Mouse (Mus musculus) CH12.LX (cell line): ENCODE results near the gene Sgms1. TPM values are rescaled to one million over a fixed set of nuclear protein-coding genes. Genes with fewer than 3 reads are reported as not detected.

ENCODE experiments used
- DNase-seq: peaks from one replicate; pipeline ENCODE4 v3.0.0-alpha.2; 2013; ENCODE audit errors: extremely low read depth
- H3K27ac ChIP-seq: 2 replicates; pipeline ENCODE4 v1.5.1; 2012; ENCODE audit warnings: low read depth, mild to moderate bottlenecking, control low read depth, moderate library complexity; ENCODE audit not compliant: insufficient read depth
- H3K27me3 ChIP-seq: replicated peaks from 2 replicates; pipeline ENCODE3; 2012; ENCODE audit warnings: inconsistent platforms
- H3K36me3 ChIP-seq, 2 experiments: replicated peaks in 1 of 2; 2 replicates each; pipeline versions ENCODE3 to v1.6.1; 2012; ENCODE audit warnings: inconsistent platforms in 1 of 2, low read length in 1 of 2, mild to moderate bottlenecking in 1 of 2, mixed read lengths in 1 of 2, moderate library complexity in 1 of 2; ENCODE audit not compliant: control insufficient read depth in 1 of 2, insufficient read depth in 1 of 2
- H3K4me1 ChIP-seq, 2 experiments: 2 replicates each; pipeline ENCODE4 v1.6.1; 2012; ENCODE audit warnings: inconsistent platforms in 1 of 2, moderate library complexity in 1 of 2; ENCODE audit not compliant: insufficient read depth in 2 of 2, control insufficient read depth in 1 of 2
- H3K4me2 ChIP-seq: 2 replicates; pipeline ENCODE4 v1.6.1; 2012; ENCODE audit warnings: low read depth, mild to moderate bottlenecking, control low read depth; ENCODE audit not compliant: poor library complexity, insufficient read depth, severe bottlenecking
- H3K4me3 ChIP-seq, 3 experiments: fragments of 150-350 bp in 1 of 3; sonication (generic) in 1 of 3; replicated peaks in 1 of 3; 2 replicates each; pipeline versions ENCODE3 to v1.5.1; 2011 to 2012; ENCODE audit warnings: low read depth in 2 of 3, low read length in 2 of 3, mild to moderate bottlenecking in 2 of 3, moderate library complexity in 2 of 3, control low read depth in 1 of 3, improper control_type of control experiment in 1 of 3, inconsistent platforms in 1 of 3, mixed read lengths in 1 of 3; ENCODE audit not compliant: poor library complexity in 1 of 3
- H3K79me2 ChIP-seq: replicated peaks from 2 replicates; pipeline ENCODE4 v1.6.1; 2012; ENCODE audit warnings: mild to moderate bottlenecking, moderate library complexity; ENCODE audit not compliant: control insufficient read depth, poor library complexity, insufficient read depth, severe bottlenecking; ENCODE audit errors: extremely low read depth
- H3K9ac ChIP-seq: 2 replicates; pipeline ENCODE4 v1.6.1; 2012; ENCODE audit warnings: low read depth, mild to moderate bottlenecking, control low read depth, moderate library complexity; ENCODE audit not compliant: insufficient read depth
- H3K9me3 ChIP-seq: replicated peaks from 2 replicates; pipeline ENCODE3; 2012; ENCODE audit warnings: low read length, inconsistent platforms, mixed read lengths
- BHLHE40 ChIP-seq: IDR thresholded peaks from 2 replicates; pipeline ENCODE4 v1.6.1; 2011; ENCODE audit warnings: mild to moderate bottlenecking, low read depth, low read length, improper control_type of control experiment
- CHD1 ChIP-seq: IDR thresholded peaks from 2 replicates; pipeline ENCODE4 v1.6.1; 2012; ENCODE audit warnings: low read depth, low read length, improper control_type of control experiment, inconsistent platforms
- CHD2 ChIP-seq: IDR thresholded peaks from 2 replicates; pipeline ENCODE4 v1.6.1; 2011; ENCODE audit warnings: low read length, improper control_type of control experiment
- ELF1 ChIP-seq: IDR thresholded peaks from 2 replicates; pipeline ENCODE4 v1.6.1; 2014; ENCODE audit warnings: low read depth, mild to moderate bottlenecking, inconsistent platforms, low read length, improper control_type of control experiment
- EP300 ChIP-seq: IDR thresholded peaks from 2 replicates; pipeline ENCODE4 v1.6.1; 2011; ENCODE audit warnings: low read length, improper control_type of control experiment
- ETS1 ChIP-seq: conservative IDR thresholded peaks from 2 replicates; pipeline ENCODE4 v1.6.1; 2012; ENCODE audit warnings: low read depth, mild to moderate bottlenecking, inconsistent platforms, low read length, improper control_type of control experiment, moderate library complexity
- HCFC1 ChIP-seq: IDR thresholded peaks from 2 replicates; pipeline ENCODE4 v1.6.1; 2012; ENCODE audit warnings: low read depth, mild to moderate bottlenecking, inconsistent platforms, low read length, improper control_type of control experiment
- JUN ChIP-seq: IDR thresholded peaks from 2 replicates; pipeline ENCODE4 v1.6.1; 2011; ENCODE audit warnings: low read depth, mild to moderate bottlenecking, low read length, improper control_type of control experiment, moderate library complexity; ENCODE audit not compliant: insufficient read depth
- KAT2A ChIP-seq: IDR thresholded peaks from 2 replicates; pipeline ENCODE4 v1.6.1; 2012; ENCODE audit warnings: low read length, improper control_type of control experiment, inconsistent platforms; ENCODE audit not compliant: insufficient replicate concordance
- MAFK ChIP-seq: IDR thresholded peaks from 2 replicates; pipeline ENCODE4 v1.6.1; 2011; ENCODE audit warnings: low read length, improper control_type of control experiment; ENCODE audit not compliant: insufficient replicate concordance
- MEF2A ChIP-seq: IDR thresholded peaks from 2 replicates; pipeline ENCODE4 v1.6.1; 2014; ENCODE audit warnings: low read depth, mild to moderate bottlenecking, inconsistent platforms, low read length, improper control_type of control experiment, borderline replicate concordance
- MXI1 ChIP-seq: IDR thresholded peaks from 2 replicates; pipeline ENCODE4 v1.6.1; 2011; ENCODE audit warnings: mild to moderate bottlenecking, low read depth, low read length, improper control_type of control experiment
- MYC ChIP-seq: IDR thresholded peaks from 2 replicates; pipeline ENCODE4 v1.6.1; 2011; ENCODE audit warnings: low read depth, mild to moderate bottlenecking, improper control_type of control experiment, low read length
- NELFE ChIP-seq: IDR thresholded peaks from 2 replicates; pipeline ENCODE4 v1.6.1; 2011; ENCODE audit warnings: low read depth, low read length, improper control_type of control experiment
- NRF1 ChIP-seq: IDR thresholded peaks from 2 replicates; pipeline ENCODE4 v1.6.1; 2014; ENCODE audit warnings: low read depth, mild to moderate bottlenecking, inconsistent platforms, low read length, improper control_type of control experiment, moderate library complexity
- PAX5 ChIP-seq: IDR thresholded peaks from 2 replicates; pipeline ENCODE4 v1.6.1; 2012; ENCODE audit warnings: low read length, inconsistent platforms, mixed read lengths
- POLR2A ChIP-seq: IDR thresholded peaks from 2 replicates; pipeline ENCODE4 v1.6.1; 2011; ENCODE audit warnings: low read depth, mild to moderate bottlenecking, improper control_type of control experiment, low read length
- POLR2AphosphoS2 ChIP-seq: IDR thresholded peaks from 2 replicates; pipeline ENCODE4 v1.6.1; 2011; ENCODE audit warnings: low read depth, low read length, improper control_type of control experiment
- RAD21 ChIP-seq: IDR thresholded peaks from 2 replicates; pipeline ENCODE4 v1.6.1; 2011; ENCODE audit warnings: low read depth, mild to moderate bottlenecking, low read length, improper control_type of control experiment, moderate library complexity
- RCOR1 ChIP-seq: conservative IDR thresholded peaks from 2 replicates; pipeline ENCODE4 v1.6.1; 2012; ENCODE audit warnings: low read depth, mild to moderate bottlenecking, inconsistent platforms, low read length, improper control_type of control experiment
- TBP ChIP-seq: conservative IDR thresholded peaks from 2 replicates; pipeline ENCODE4 v1.6.1; 2011; ENCODE audit warnings: low read depth, low read length, improper control_type of control experiment
- UBTF ChIP-seq: IDR thresholded peaks from 2 replicates; pipeline ENCODE4 v1.6.1; 2012; ENCODE audit warnings: low read depth, mild to moderate bottlenecking, inconsistent platforms, low read length, improper control_type of control experiment, moderate library complexity
- USF1 ChIP-seq: IDR thresholded peaks from 2 replicates; pipeline ENCODE4 v1.6.1; 2014; ENCODE audit warnings: low read depth, mild to moderate bottlenecking, inconsistent platforms, low read length, improper control_type of control experiment
- USF2 ChIP-seq: conservative IDR thresholded peaks from 2 replicates; pipeline ENCODE4 v1.6.1; 2011; ENCODE audit warnings: low read depth, low read length, improper control_type of control experiment
- ZC3H11A ChIP-seq: IDR thresholded peaks from 2 replicates; pipeline ENCODE4 v1.6.1; 2012; ENCODE audit warnings: low read depth, mild to moderate bottlenecking, inconsistent platforms, low read length, improper control_type of control experiment
- ZKSCAN1 ChIP-seq: IDR thresholded peaks from 2 replicates; pipeline ENCODE4 v1.6.1; 2012; ENCODE audit warnings: low read depth, inconsistent platforms, low read length, improper control_type of control experiment, borderline replicate concordance
- ZMIZ1 ChIP-seq: IDR thresholded peaks from 2 replicates; pipeline ENCODE4 v1.6.1; 2012; ENCODE audit warnings: low read depth, mild to moderate bottlenecking, inconsistent platforms, low read length, improper control_type of control experiment
- ZNF384 ChIP-seq: IDR thresholded peaks from 2 replicates; pipeline ENCODE4 v1.6.1; 2012; ENCODE audit warnings: low read depth, low read length, improper control_type of control experiment, inconsistent platforms
- dilution Hi-C: fragments of 300-500 bp; cut with MboI; formaldehyde crosslinking; loops from 2 replicates; pipeline ENCODE4 v1.14.3; 2020; ENCODE audit warnings: low sequenced_read_pairs; ENCODE audit not compliant: extremely low pct_unique_long_range_greater_than_20kb, extremely low pct_ligation_motif_present
- in situ Hi-C: fragments of 300-500 bp; cut with MboI; formaldehyde crosslinking; loops from 3 replicates; pipeline ENCODE4 v1.14.3; 2019; ENCODE audit warnings: low sequenced_read_pairs, low pct_ligation_motif_present, low pct_unique_long_range_greater_than_20kb, mixed read lengths
- polyA plus RNA-seq: library from polyadenylated mRNA; unstranded; fragments of >175 nt; gene quantifications from 2 replicates; pipeline ENCODE4 v1.2.1, GENCODE M21; 2012; ENCODE audit warnings: low read depth; ENCODE audit not compliant: insufficient read length
- total RNA-seq, 2 experiments: library from RNA; depleted of rRNA; stranded (reverse); fragments of 300-350 nt in 1 of 2; fragments of >200 nt in 1 of 2; gene quantifications; 2 replicates each; pipeline ENCODE4 v1.2.3; 2012 to 2014

Sgms1 gene
- total and polyA plus RNA-seq, 3 experiments: 1.4 to 1.8 (median 1.8) TPM

DNA sequence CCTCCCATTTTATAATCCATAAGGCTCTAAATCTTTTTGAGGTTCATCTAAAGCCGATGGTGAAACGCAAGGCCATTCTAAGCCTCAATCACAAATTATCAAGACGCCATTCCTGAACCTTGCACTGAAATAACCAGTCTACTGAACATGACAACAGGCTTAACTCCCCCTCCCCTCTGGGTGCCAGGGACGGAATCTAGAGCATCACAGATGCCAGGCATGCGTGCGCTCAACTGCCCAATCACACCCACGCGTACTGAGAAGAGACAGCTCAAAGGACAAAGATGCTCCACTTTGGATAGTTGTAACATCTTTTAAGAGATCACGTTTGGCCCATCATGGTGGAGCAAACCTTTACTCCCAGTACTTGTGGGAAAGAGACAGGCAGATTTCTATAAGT, 146.3 kb downstream of the Sgms1 start:
- H3K27me3 ChIP-seq: no peaks in the 10 kb centered on the region
- no peaks in the 10 kb centered on the region for H3K36me3 ChIP-seq
- TF ChIP-seq MYC: no peak
- no peak for TF ChIP-seq RCOR1
- TF ChIP-seq JUN: no peak
- no peak for TF ChIP-seq POLR2AphosphoS2
- TF ChIP-seq NRF1: no peak
- TF ChIP-seq MEF2A: no peak
- TF ChIP-seq NELFE: no peak
- no peak for TF ChIP-seq ZNF384
- no peak for TF ChIP-seq MAFK
- TF ChIP-seq BHLHE40: no peak
- TF ChIP-seq UBTF: no peak
- no peak for TF ChIP-seq CHD2
- TF ChIP-seq PAX5: no peak
- TF ChIP-seq ZC3H11A: no peak
- no peak for TF ChIP-seq USF1
- TF ChIP-seq EP300: no peak
- TF ChIP-seq ZKSCAN1: no peak
- no peak for TF ChIP-seq RAD21
- TF ChIP-seq CHD1: no peak
- H3K27ac ChIP-seq: no peak overlapping the region
- H3K9me3 ChIP-seq: no peaks in the 10 kb centered on the region
- no peaks in the 10 kb centered on the region for H3K79me2 ChIP-seq
- H3K4me3 ChIP-seq: no peak overlapping the region
- H3K4me1 ChIP-seq: peaks cover 4 to 9% of the 10 kb centered on the region in 2 experiments; a peak in 2 of 4 replicates
- no peak overlapping the region for H3K4me2 ChIP-seq
- no peak for DNase-seq
- in situ Hi-C loops (no loop called here), dilution Hi-C loops (no loop called here)
- H3K9ac ChIP-seq: no peak overlapping the region

DNA sequence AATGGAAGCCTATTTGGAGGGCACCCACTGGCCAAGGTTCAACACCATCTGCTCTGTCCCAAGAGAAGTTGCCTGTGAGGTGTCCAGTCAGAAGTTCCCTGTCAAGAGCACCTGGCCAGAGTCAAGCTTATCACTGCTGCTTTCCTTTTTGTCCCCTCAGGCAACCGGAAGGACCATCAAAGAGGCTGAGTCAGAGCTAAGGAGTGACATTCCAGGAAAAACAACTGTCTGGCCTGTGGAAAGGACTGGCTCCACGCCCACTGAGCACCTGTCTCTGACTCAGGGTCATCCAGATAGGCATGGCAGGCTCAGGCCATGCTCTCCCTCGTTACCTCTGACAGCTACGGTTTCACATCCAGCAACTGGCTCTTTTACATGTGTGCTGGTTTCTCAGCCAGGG, 147.4 kb downstream of the Sgms1 start:
- Histone ChIP-seq H3K27me3 (no peaks in the 10 kb centered on the region), H3K9ac (no peak overlapping the region), H3K9me3 (no peaks in the 10 kb centered on the region), H3K79me2 (no peaks in the 10 kb centered on the region), H3K4me1 (peaks cover 4 to 9% of the 10 kb centered on the region in 2 experiments; a peak in 2 of 4 replicates), H3K4me2 (no peak overlapping the region), H3K4me3 (no peak overlapping the region), H3K27ac (no peak overlapping the region), H3K36me3 (no peaks in the 10 kb centered on the region)
- dilution Hi-C loops: no loop called here
- no peak for TF ChIP-seq KAT2A
- TF ChIP-seq MAFK: no peak
- TF ChIP-seq HCFC1: no peak
- no peak for TF ChIP-seq TBP
- TF ChIP-seq ELF1: no peak
- no peak for TF ChIP-seq NELFE
- no peak for TF ChIP-seq POLR2A
- no peak for TF ChIP-seq ZNF384
- TF ChIP-seq USF1: no peak
- no peak for TF ChIP-seq ZMIZ1
- TF ChIP-seq JUN: no peak
- TF ChIP-seq POLR2AphosphoS2: no peak
- TF ChIP-seq UBTF: no peak
- TF ChIP-seq MXI1: no peak
- no peak for TF ChIP-seq MYC
- no peak for TF ChIP-seq USF2
- no peak for TF ChIP-seq CHD2
- no peak for TF ChIP-seq ZC3H11A
- no peak for TF ChIP-seq ETS1
- in situ Hi-C loops: no loop called here
- DNase-seq: no peak
